Mouse (Mus musculus) ES-E14 (cell line): ENCODE measurements around the gene Cdk7. TPM values are rescaled to one million over a fixed set of nuclear protein-coding genes. Genes with fewer than 3 reads are reported as not detected.
A peak's percentile ranks its signal among the peaks of the same experiment; 100 is the strongest.

Experiments
- DNase-seq: peaks from one replicate; pipeline ENCODE4 v3.0.0-alpha.2; 2013; ENCODE audit warnings: low read depth, low spot score
- H3K27ac ChIP-seq: 2 replicates; pipeline ENCODE4 v1.5.1; 2012; ENCODE audit warnings: low read depth, mild to moderate bottlenecking, low read length, moderate library complexity, mixed read lengths; ENCODE audit not compliant: poor library complexity, insufficient read depth, severe bottlenecking
- H3K36me3 ChIP-seq: 2 replicates; pipeline ENCODE4 v1.6.1; 2012; ENCODE audit warnings: mild to moderate bottlenecking, low read length, moderate library complexity, mixed read lengths; ENCODE audit not compliant: control insufficient read depth, poor library complexity, insufficient read depth, severe bottlenecking
- H3K4me1 ChIP-seq, 2 experiments: fragments of 150-350 bp in 1 of 2; sonication (generic) in 1 of 2; 2 replicates each; pipeline ENCODE4 v1.6.1; 2012; ENCODE audit warnings: low read length in 2 of 2, mild to moderate bottlenecking in 1 of 2, mixed read lengths in 1 of 2; ENCODE audit not compliant: control insufficient read depth in 2 of 2, insufficient read depth in 2 of 2, poor library complexity in 1 of 2
- H3K4me3 ChIP-seq, 2 experiments: fragments of 150-350 bp in 1 of 2; sonication (generic) in 1 of 2; 2 replicates each; pipeline ENCODE4 v1.5.1; 2012; ENCODE audit warnings: low read length in 2 of 2, low read depth in 1 of 2, mild to moderate bottlenecking in 1 of 2, mixed read lengths in 1 of 2; ENCODE audit not compliant: insufficient read depth in 1 of 2, poor library complexity in 1 of 2, severe bottlenecking in 1 of 2
- H3K9ac ChIP-seq: 2 replicates; pipeline ENCODE4 v1.6.1; 2012; ENCODE audit warnings: low read depth, mild to moderate bottlenecking, low read length, mixed read lengths; ENCODE audit not compliant: poor library complexity, insufficient read depth, severe bottlenecking
- H3K9me3 ChIP-seq: fragments of 150-350 bp; sonication (generic); 2 replicates; pipeline ENCODE4 v1.6.1; 2012; ENCODE audit warnings: low read depth, mild to moderate bottlenecking, low read length; ENCODE audit not compliant: control insufficient read depth, insufficient read depth
- CHD2 ChIP-seq: IDR thresholded peaks from 2 replicates; pipeline ENCODE4 v1.6.1; 2014; ENCODE audit warnings: mild to moderate bottlenecking, low read depth, low read length, inconsistent platforms
- HCFC1 ChIP-seq: IDR thresholded peaks from 2 replicates; pipeline ENCODE4 v1.6.1; 2012; ENCODE audit warnings: low read length, inconsistent platforms, borderline replicate concordance; ENCODE audit not compliant: insufficient read depth
- MAFK ChIP-seq: IDR thresholded peaks from 2 replicates; pipeline ENCODE4 v1.6.1; 2014; ENCODE audit warnings: mild to moderate bottlenecking, low read depth, low read length, inconsistent platforms; ENCODE audit not compliant: insufficient read depth
- ZC3H11A ChIP-seq: IDR thresholded peaks from 2 replicates; pipeline ENCODE4 v1.6.1; 2012; ENCODE audit warnings: low read depth, mild to moderate bottlenecking, inconsistent platforms, low read length, borderline replicate concordance
- ZNF384 ChIP-seq: IDR thresholded peaks from 2 replicates; pipeline ENCODE4 v1.6.1; 2012; ENCODE audit warnings: low read depth, low read length, inconsistent platforms
- in situ Hi-C, 2 experiments: fragments of 600-800 bp; cut with MboI; formaldehyde crosslinking; loops; one replicate each; pipeline ENCODE4 v1.15.1; 2025; ENCODE audit warnings: low sequenced_read_pairs in 2 of 2, inconsistent platforms in 1 of 2; ENCODE audit not compliant: unreplicated experiment in 2 of 2
- total RNA-seq: library from RNA; depleted of rRNA; stranded (reverse); fragments of 300-350 nt; gene quantifications from 2 replicates; pipeline ENCODE4 v1.2.3, GENCODE M21; 2012

The Cdk7 gene
- total RNA-seq, 1 experiment = 83.6 TPM

DNA sequence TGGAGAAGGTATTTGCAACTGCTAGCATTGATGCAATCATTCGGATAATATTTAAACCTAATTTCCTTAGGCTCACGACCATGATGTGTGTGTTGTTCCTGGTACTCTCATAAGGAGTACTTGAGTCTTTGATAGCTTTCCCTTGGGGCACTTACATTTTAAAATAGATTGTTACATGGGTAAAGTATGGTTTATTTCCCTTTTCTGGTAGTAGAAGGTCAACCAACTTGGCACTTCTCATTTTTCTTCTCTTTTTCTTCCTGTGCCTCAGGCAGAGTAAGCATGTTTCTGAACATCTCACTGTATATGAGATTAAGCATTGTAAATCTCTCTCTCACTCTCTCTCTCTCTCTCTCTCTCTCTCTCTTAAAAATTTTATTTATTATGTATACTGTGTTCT lies 47.9 kb downstream of the Cdk7 start:
- Histone ChIP-seq H3K27ac (no peak overlapping the region), H3K36me3 (no peaks in the 10 kb centered on the region), H3K4me1 (peaks cover 5 to 6% of the 10 kb centered on the region in 2 experiments), H3K4me3 (no peak overlapping the region), H3K9ac (no peak overlapping the region), H3K9me3 (no peaks in the 10 kb centered on the region)
- in situ Hi-C loops = no loop called here
- DNase-seq = no peak
- no peak for TF ChIP-seq MAFK
- no peak for TF ChIP-seq CHD2
- TF ChIP-seq HCFC1 = no peak
- no peak for TF ChIP-seq ZNF384
- TF ChIP-seq ZC3H11A = no peak

GRCm38 (mm10) chr13:100681615-100682014 lies 49.1 kb downstream of the Cdk7 start:
- in situ Hi-C loops = no loop called here
- Histone ChIP-seq H3K4me3 (no peak overlapping the region), H3K4me1 (peaks cover 5 to 6% of the 10 kb centered on the region in 2 experiments), H3K36me3 (no peaks in the 10 kb centered on the region), H3K9me3 (no peaks in the 10 kb centered on the region), H3K9ac (no peak overlapping the region), H3K27ac (no peak overlapping the region)
- TF ChIP-seq MAFK = no peak
- TF ChIP-seq ZC3H11A = no peak
- TF ChIP-seq CHD2 = no peak
- no peak for TF ChIP-seq HCFC1
- no peak for TF ChIP-seq ZNF384
- DNase-seq = no peak

DNA sequence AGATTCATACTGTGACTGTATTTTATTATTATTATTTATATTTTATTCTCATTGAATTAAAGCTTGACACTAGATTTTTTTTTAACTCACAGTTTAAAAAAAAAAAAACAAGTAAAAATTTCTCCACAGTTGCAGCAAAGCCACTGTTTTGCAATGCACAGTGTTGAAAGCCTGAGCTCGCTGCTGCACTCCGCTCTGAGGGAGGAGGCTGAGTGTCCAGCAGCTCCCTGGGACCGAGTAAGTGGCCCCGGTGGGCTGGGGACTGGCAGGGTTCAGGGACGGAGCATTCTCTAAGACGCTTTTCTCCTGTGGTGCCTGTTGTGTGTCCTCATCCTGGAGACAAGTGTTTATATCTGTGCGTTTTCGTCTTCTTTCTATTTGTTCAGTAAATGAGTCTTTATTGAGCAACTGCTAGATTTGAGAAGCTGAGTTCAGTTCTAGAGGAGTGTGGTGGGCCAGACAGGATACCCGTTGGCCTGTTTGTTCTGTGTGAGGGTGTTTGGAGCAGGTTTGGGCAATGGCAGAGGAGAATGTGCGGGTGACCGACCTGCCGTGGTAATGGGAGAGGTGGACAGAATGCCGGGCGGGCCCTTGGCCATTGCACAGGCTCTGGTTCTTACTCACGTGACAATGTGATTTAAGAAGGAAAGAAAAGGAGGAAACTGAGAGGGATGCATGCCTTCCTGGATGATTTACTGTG lies 54.7 kb downstream of the Cdk7 start:
- Histone ChIP-seq H3K4me3 (no peak overlapping the region), H3K36me3 (no peaks in the 10 kb centered on the region), H3K27ac (no peak overlapping the region), H3K9me3 (no peaks in the 10 kb centered on the region), H3K9ac (no peak overlapping the region), H3K4me1 (peaks cover 5 to 6% of the 10 kb centered on the region in 2 experiments)
- no peak for DNase-seq
- in situ Hi-C loops = no loop called here
- TF ChIP-seq ZC3H11A = no peak
- no peak for TF ChIP-seq HCFC1
- TF ChIP-seq CHD2 = no peak
- no peak for TF ChIP-seq MAFK

GRCm38 (mm10) chr13:100670181-100670741 lies 60.5 kb downstream of the Cdk7 start:
- peak overlapping the region in 1 of 2 experiments; percentile 80; a peak in 2 of 4 replicates for H3K4me3 ChIP-seq
- H3K27ac ChIP-seq = no peak overlapping the region

More at GRCm38 (mm10) chr13:100670181-100670741, 60.5 kb downstream of the Cdk7 start:
- Histone ChIP-seq H3K9ac (no peak overlapping the region; the same call in 1 of the 2 replicates), H3K9me3 (no peaks in the 10 kb centered on the region), H3K4me1 (peaks cover 0 to 2% of the 10 kb centered on the region in 2 experiments; a peak in 1 of 4 replicates), H3K36me3 (peaks cover 7% of the 10 kb centered on the region)
- no peak for TF ChIP-seq CHD2
- no peak for TF ChIP-seq ZNF384
- no peak for TF ChIP-seq MAFK
- no peak for TF ChIP-seq HCFC1
- TF ChIP-seq ZC3H11A = no peak
- in situ Hi-C loops = no loop called here
- no peak for DNase-seq
